Mouse (Mus musculus): ENCODE data around the gene Nrl. TPM values are rescaled to one million over a fixed set of nuclear protein-coding genes. Genes with fewer than 3 reads are reported as not detected.

Nrl gene
- total and polyA plus RNA-seq, 3 experiments = 0.13 to 0.86 TPM; not detected in 1

DNA sequence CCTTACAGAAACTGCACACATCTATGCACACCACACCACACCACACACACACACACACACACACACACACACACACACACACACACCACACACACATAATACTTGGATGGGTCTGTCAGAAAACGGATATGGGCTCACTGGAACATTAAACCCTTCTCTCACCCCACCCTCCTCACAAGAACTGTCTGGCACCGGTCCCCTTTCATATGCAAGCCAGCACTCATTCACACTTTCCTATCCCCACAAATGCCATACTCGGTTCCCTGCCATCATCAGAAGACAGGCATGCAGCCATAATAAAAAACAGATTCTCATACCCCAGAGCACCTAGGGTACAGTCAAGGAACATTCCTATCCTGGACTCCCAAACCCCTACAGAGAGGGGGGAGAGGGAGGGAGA lies 32.7 kb downstream of the Nrl start:
- Histone ChIP-seq H3K4me2 (ENCODE audit: insufficient read depth, low read depth, poor library complexity, severe bottlenecking) (peak overlapping the region; percentile 67; the same call in 1 of the 2 replicates), H3K27me3 (replicated peaks) (no peaks in the 10 kb centered on the region), H3K9ac (ENCODE audit: insufficient read depth, low read depth) (no peak overlapping the region), H3K36me3 (replicated peaks in 1 of 2; ENCODE audit: control insufficient read depth in 1 of 2, insufficient read depth in 1 of 2, low read length in 1 of 2) (peaks cover 0 to 57% of the 10 kb centered on the region in 2 experiments), H3K79me2 (replicated peaks; ENCODE audit: control insufficient read depth, extremely low read depth, insufficient read depth, poor library complexity, severe bottlenecking) (no peaks in the 10 kb centered on the region), H3K27ac (ENCODE audit: insufficient read depth, low read depth) (no peak overlapping the region), H3K9me3 (replicated peaks; ENCODE audit: low read length) (no peaks in the 10 kb centered on the region), H3K4me3 (replicated peaks in 1 of 3; ENCODE audit: low read depth in 2 of 3, low read length in 2 of 3, poor library complexity in 1 of 3) (peak overlapping the region in 1 of 3 experiments; percentile 73), H3K4me1 (ENCODE audit: control insufficient read depth in 1 of 2, insufficient read depth in 2 of 2) (peaks cover 26 to 64% of the 10 kb centered on the region in 2 experiments)
- in situ Hi-C loops (cut with MboI; ENCODE audit: low pct_ligation_motif_present, low pct_unique_long_range_greater_than_20kb, low sequenced_read_pairs) (no loop called here), dilution Hi-C loops (cut with MboI; ENCODE audit: extremely low pct_ligation_motif_present, extremely low pct_unique_long_range_greater_than_20kb, low sequenced_read_pairs) (no loop called here)
- no peak for TF ChIP-seq USF2 (conservative IDR thresholded peaks at IDR 0.05; ENCODE audit: low read depth, low read length)
- no peak for TF ChIP-seq ZMIZ1 (IDR thresholded peaks at IDR 0.05; ENCODE audit: low read depth, low read length)
- no peak for TF ChIP-seq RAD21 (IDR thresholded peaks at IDR 0.05; ENCODE audit: low read depth, low read length)
- TF ChIP-seq CHD1 (IDR thresholded peaks at IDR 0.05; ENCODE audit: low read depth, low read length) = no peak
- TF ChIP-seq NRF1 (IDR thresholded peaks at IDR 0.05; ENCODE audit: low read depth, low read length) = no peak
- no peak for TF ChIP-seq JUND (conservative IDR thresholded peaks at IDR 0.05; ENCODE audit: low read depth, low read length)
- no peak for TF ChIP-seq GABPA (IDR thresholded peaks at IDR 0.05; ENCODE audit: insufficient replicate concordance, low read depth, low read length)
- no peak for TF ChIP-seq TBP (conservative IDR thresholded peaks at IDR 0.05; ENCODE audit: low read depth, low read length)
- TF ChIP-seq E2F4 (IDR thresholded peaks at IDR 0.05; ENCODE audit: insufficient replicate concordance, low read depth, low read length) = no peak
- no peak for TF ChIP-seq ETS1 (conservative IDR thresholded peaks at IDR 0.05; ENCODE audit: low read depth, low read length)
- no peak for TF ChIP-seq POLR2AphosphoS2 (IDR thresholded peaks at IDR 0.05; ENCODE audit: low read depth, low read length)
- TF ChIP-seq HCFC1 (IDR thresholded peaks at IDR 0.05; ENCODE audit: low read depth, low read length) = no peak
- no peak for TF ChIP-seq EP300 (IDR thresholded peaks at IDR 0.05; ENCODE audit: low read length)
- TF ChIP-seq ZC3H11A (IDR thresholded peaks at IDR 0.05; ENCODE audit: low read depth, low read length) = no peak
- DNase-seq (ENCODE audit: extremely low read depth) = no peak

DNA sequence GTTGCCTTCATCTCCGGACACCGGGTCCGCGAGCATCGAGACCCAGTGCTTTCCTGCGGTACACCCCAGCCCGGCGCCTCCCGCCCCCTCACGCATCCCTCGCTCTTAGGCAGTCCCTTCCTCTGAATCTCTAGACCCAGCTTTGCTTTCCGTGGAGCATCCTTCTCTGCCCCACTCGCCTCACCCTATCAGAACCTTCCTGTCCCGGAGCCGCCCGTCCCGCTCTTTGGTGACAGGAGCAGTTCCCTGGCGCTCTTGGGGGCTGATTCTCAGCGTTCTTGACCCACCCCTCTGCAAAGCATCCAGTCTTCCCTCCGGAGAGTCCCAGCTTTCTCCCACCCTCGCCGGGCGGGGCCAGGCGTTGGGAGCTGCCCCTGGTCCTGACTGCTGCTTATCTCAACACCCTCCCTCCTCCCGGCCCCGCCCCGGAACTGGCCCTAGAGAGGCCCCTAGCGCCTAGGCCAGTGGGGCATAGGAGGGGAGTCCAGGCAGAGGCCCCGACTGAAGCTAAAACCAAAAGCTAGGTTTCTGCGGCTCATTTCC lies 33.4 kb downstream of the Nrl start:
- dilution Hi-C loops (cut with MboI; ENCODE audit: extremely low pct_ligation_motif_present, extremely low pct_unique_long_range_greater_than_20kb, low sequenced_read_pairs) (no loop called here), in situ Hi-C loops (cut with MboI; ENCODE audit: low pct_ligation_motif_present, low pct_unique_long_range_greater_than_20kb, low sequenced_read_pairs) (no loop called here)
- Histone ChIP-seq H3K4me2 (ENCODE audit: insufficient read depth, low read depth, poor library complexity, severe bottlenecking) (peak overlapping the region; percentile 67), H3K27ac (ENCODE audit: insufficient read depth, low read depth) (no peak overlapping the region; the same call in 1 of the 2 replicates), H3K9me3 (replicated peaks; ENCODE audit: low read length) (no peaks in the 10 kb centered on the region), H3K36me3 (replicated peaks in 1 of 2; ENCODE audit: control insufficient read depth in 1 of 2, insufficient read depth in 1 of 2, low read length in 1 of 2) (peaks cover 0 to 54% of the 10 kb centered on the region in 2 experiments), H3K4me1 (ENCODE audit: control insufficient read depth in 1 of 2, insufficient read depth in 2 of 2) (peaks cover 30 to 64% of the 10 kb centered on the region in 2 experiments), H3K79me2 (replicated peaks; ENCODE audit: control insufficient read depth, extremely low read depth, insufficient read depth, poor library complexity, severe bottlenecking) (no peaks in the 10 kb centered on the region), H3K4me3 (replicated peaks in 1 of 3; ENCODE audit: low read depth in 2 of 3, low read length in 2 of 3, poor library complexity in 1 of 3) (peak overlapping the region; percentile 69 to 74 (median 73)), H3K9ac (ENCODE audit: insufficient read depth, low read depth) (peak overlapping the region; percentile 39; the same call in 1 of the 2 replicates), H3K27me3 (replicated peaks) (no peaks in the 10 kb centered on the region)
- peak; percentile 67 for DNase-seq (ENCODE audit: extremely low read depth)
- TF ChIP-seq KAT2A (IDR thresholded peaks at IDR 0.05; ENCODE audit: insufficient replicate concordance, low read length) = no peak
- no peak for TF ChIP-seq ZKSCAN1 (IDR thresholded peaks at IDR 0.05; ENCODE audit: borderline replicate concordance, low read depth, low read length)
- TF ChIP-seq ZMIZ1 (IDR thresholded peaks at IDR 0.05; ENCODE audit: low read depth, low read length) = peak; percentile 56
- TF ChIP-seq GABPA (IDR thresholded peaks at IDR 0.05; ENCODE audit: insufficient replicate concordance, low read depth, low read length) = no peak
- TF ChIP-seq MXI1 (IDR thresholded peaks at IDR 0.05; ENCODE audit: low read depth, low read length) = peak; percentile 39
- no peak for TF ChIP-seq CHD1 (IDR thresholded peaks at IDR 0.05; ENCODE audit: low read depth, low read length)
- TF ChIP-seq USF1 (IDR thresholded peaks at IDR 0.05; ENCODE audit: low read depth, low read length) = no peak
- TF ChIP-seq SMC3 (IDR thresholded peaks at IDR 0.05; ENCODE audit: low read depth, low read length) = no peak
- TF ChIP-seq JUN (IDR thresholded peaks at IDR 0.05; ENCODE audit: insufficient read depth, low read depth, low read length) = no peak
- TF ChIP-seq MAX (IDR thresholded peaks at IDR 0.05; ENCODE audit: low read length) = peak; percentile 36; the same call in 1 of the 2 replicates
- TF ChIP-seq CTCF (conservative IDR thresholded peaks at IDR 0.05 in 1 of 2, IDR thresholded peaks at IDR 0.05 in 1 of 2; ENCODE audit: low read depth in 2 of 2, low read length in 2 of 2) = no peak
- TF ChIP-seq PAX5 (IDR thresholded peaks at IDR 0.05; ENCODE audit: low read length) = no peak
- TF ChIP-seq ZNF384 (IDR thresholded peaks at IDR 0.05; ENCODE audit: low read depth, low read length) = peak; percentile 32; the same call in 1 of the 2 replicates
- TF ChIP-seq EP300 (IDR thresholded peaks at IDR 0.05; ENCODE audit: low read length) = 0 out of 2 replicates have a peak, but pooled peaks have one; percentile 23
- no peak for TF ChIP-seq MAFK (IDR thresholded peaks at IDR 0.05; ENCODE audit: insufficient replicate concordance, low read length)
- peak; percentile 35; the same call in 1 of the 2 replicates for TF ChIP-seq ETS1 (conservative IDR thresholded peaks at IDR 0.05; ENCODE audit: low read depth, low read length)
- no peak for TF ChIP-seq JUND (conservative IDR thresholded peaks at IDR 0.05; ENCODE audit: low read depth, low read length)
- no peak for TF ChIP-seq POLR2AphosphoS2 (IDR thresholded peaks at IDR 0.05; ENCODE audit: low read depth, low read length)
- peak; percentile 35; the same call in 1 of the 2 replicates for TF ChIP-seq NRF1 (IDR thresholded peaks at IDR 0.05; ENCODE audit: low read depth, low read length)
- peak; percentile 45; the same call in 1 of the 2 replicates for TF ChIP-seq NELFE (IDR thresholded peaks at IDR 0.05; ENCODE audit: low read depth, low read length)
- peak; percentile 96 for TF ChIP-seq MAZ (IDR thresholded peaks at IDR 0.05; ENCODE audit: low read depth, low read length)
- TF ChIP-seq MEF2A (IDR thresholded peaks at IDR 0.05; ENCODE audit: borderline replicate concordance, low read depth, low read length) = peak; percentile 74
- no peak for TF ChIP-seq RAD21 (IDR thresholded peaks at IDR 0.05; ENCODE audit: low read depth, low read length)
- peak; percentile 69 for TF ChIP-seq ELF1 (IDR thresholded peaks at IDR 0.05; ENCODE audit: low read depth, low read length)
